Mouse (Mus musculus) heart, embryonic 13.5 days (tissue): Measurements from ENCODE around the gene Fbxl15. TPM values are rescaled to one million over a fixed set of nuclear protein-coding genes. Genes with fewer than 3 reads are reported as not detected.

Experiments used
- ATAC-seq: fragments of 200-750 bp; cut with Nextera tagmentation; 2 replicates; pipeline ENCODE4 v1.8.0; 2017; ENCODE audit warnings: moderate TSS enrichment; ENCODE audit not compliant: insufficient number of reproducible peaks, low FRiP score, low TSS enrichment; ENCODE audit errors: extremely low read depth
- H3K27ac ChIP-seq: fragments of 300-500 bp; sonication (generic); replicated peaks from 2 replicates; pipeline ENCODE4 v1.5.1; 2015; ENCODE audit warnings: moderate library complexity, mild to moderate bottlenecking, inconsistent platforms
- H3K27me3 ChIP-seq: fragments of 300-500 bp; sonication (generic); replicated peaks from 2 replicates; pipeline ENCODE4 v1.6.1; 2015; ENCODE audit warnings: mild to moderate bottlenecking, inconsistent platforms
- H3K36me3 ChIP-seq: fragments of 300-500 bp; sonication (generic); 2 replicates; pipeline ENCODE4 v1.6.1; 2015; ENCODE audit warnings: mild to moderate bottlenecking, inconsistent platforms
- H3K4me1 ChIP-seq: fragments of 300-500 bp; sonication (generic); 2 replicates; pipeline ENCODE4 v1.6.1; 2015; ENCODE audit warnings: inconsistent platforms
- H3K4me2 ChIP-seq: fragments of 300-500 bp; sonication (generic); 2 replicates; pipeline ENCODE4 v1.6.1; 2015; ENCODE audit warnings: inconsistent platforms, mild to moderate bottlenecking, moderate library complexity
- H3K4me3 ChIP-seq: fragments of 300-500 bp; sonication (generic); 2 replicates; pipeline ENCODE4 v1.5.1; 2015; ENCODE audit warnings: moderate library complexity, mild to moderate bottlenecking, inconsistent platforms
- H3K9ac ChIP-seq: fragments of 300-500 bp; sonication (generic); 2 replicates; pipeline ENCODE4 v1.6.1; 2015; ENCODE audit warnings: inconsistent platforms, mild to moderate bottlenecking, moderate library complexity
- H3K9me3 ChIP-seq: fragments of 300-500 bp; sonication (generic); 2 replicates; pipeline ENCODE4 v1.6.1; 2016; ENCODE audit warnings: inconsistent platforms
- WGBS: fragments of 180-500 bp; shearing (Covaris S2); methylation state at CpG from one replicate; pipeline ENCODE4 v1.1.7; 2015; ENCODE audit warnings: mixed read lengths; 5-methylcytosine and 5-hydroxymethylcytosine counted together
- polyA plus RNA-seq: library from polyadenylated mRNA; unstranded; fragments of >200 nt; fragmentation: Nextera tagmentation; extraction: Ambion mirVana; gene quantifications from 2 replicates; pipeline ENCODE4 v1.2.1, GENCODE M21; 2015

Fbxl15 gene
- polyA plus RNA-seq = 9.5 and 10.2 TPM in 2 replicates

- Histone ChIP-seq H3K36me3 (peaks cover 27% of the 10 kb centered on the region), H3K4me2 (peak within 1 kb of the TSS; percentile 98), H3K9ac (peak within 1 kb of the TSS; percentile 84), H3K4me1 (peaks cover 28% of the 10 kb centered on the region), H3K4me3 (peak within 1 kb of the TSS; percentile 79), H3K27ac (peak within 1 kb of the TSS; percentile 84), H3K27me3 (peaks cover 42% of the 10 kb centered on the region), H3K9me3 (no peaks in the 10 kb centered on the region)
- ATAC-seq = peak; percentile 69
- under 1% methylated on average over 81 of the region's 81 CpGs for WGBS
Measured at GRCm38 (mm10) chr19:46328081-46329030, at the start of gene Fbxl15. TSS of gene Fbxl15 (plus strand) at chr19:46328184.

GRCm38 (mm10) chr19:46282081-46282849, 45.7 kb upstream of the Fbxl15 start:
- H3K4me1 ChIP-seq = no peaks in the 10 kb centered on the region
- no peak for ATAC-seq
- H3K9me3 ChIP-seq = no peaks in the 10 kb centered on the region
- WGBS = 89% methylated on average over 11 of the region's 11 CpGs
- H3K4me2 ChIP-seq = no peak overlapping the region
- no peak overlapping the region for H3K9ac ChIP-seq
- no peak overlapping the region for H3K4me3 ChIP-seq
- peaks cover 96% of the 10 kb centered on the region for H3K36me3 ChIP-seq
- no peaks in the 10 kb centered on the region for H3K27me3 ChIP-seq
- no peak overlapping the region for H3K27ac ChIP-seq

- peaks cover 80% of the 10 kb centered on the region for H3K36me3 ChIP-seq
- WGBS = 91% methylated on average over 4 of the region's 4 CpGs
- no peaks in the 10 kb centered on the region for H3K9me3 ChIP-seq
- no peak overlapping the region for H3K27ac ChIP-seq
- no peaks in the 10 kb centered on the region for H3K4me1 ChIP-seq
- ATAC-seq = no peak
- H3K27me3 ChIP-seq = no peaks in the 10 kb centered on the region
- no peak overlapping the region for H3K9ac ChIP-seq
- H3K4me3 ChIP-seq = no peak overlapping the region
- no peak overlapping the region for H3K4me2 ChIP-seq
Measured at GRCm38 (mm10) chr19:46284686-46285085, 43.3 kb upstream of the Fbxl15 start.

GRCm38 (mm10) chr19:46285631-46286030, 42.4 kb upstream of the Fbxl15 start:
- Histone ChIP-seq H3K27ac (no peak overlapping the region), H3K9me3 (no peaks in the 10 kb centered on the region), H3K36me3 (peaks cover 70% of the 10 kb centered on the region), H3K27me3 (0 out of 2 replicates have a peak, but pooled peaks cover 4% of the 10 kb centered on the region), H3K4me3 (no peak overlapping the region), H3K4me1 (no peaks in the 10 kb centered on the region), H3K9ac (no peak overlapping the region), H3K4me2 (no peak overlapping the region)
- WGBS = 85% methylated on average over 7 of the region's 7 CpGs
- no peak for ATAC-seq

GRCm38 (mm10) chr19:46286047-46286446, 41.9 kb upstream of the Fbxl15 start:
- WGBS = 91% methylated on average over 6 of the region's 6 CpGs
- peaks cover 66% of the 10 kb centered on the region for H3K36me3 ChIP-seq
- no peaks in the 10 kb centered on the region for H3K9me3 ChIP-seq
- H3K4me1 ChIP-seq = no peaks in the 10 kb centered on the region
- no peak overlapping the region for H3K27ac ChIP-seq
- no peak overlapping the region for H3K4me2 ChIP-seq
- peaks cover 7% of the 10 kb centered on the region; the same call in 1 of the 2 replicates for H3K27me3 ChIP-seq
- no peak for ATAC-seq
- no peak overlapping the region for H3K4me3 ChIP-seq
- H3K9ac ChIP-seq = no peak overlapping the region

GRCm38 (mm10) chr19:46286926-46287325, 41.1 kb upstream of the Fbxl15 start:
- Histone ChIP-seq H3K4me3 (no peak overlapping the region), H3K27me3 (peaks cover 13% of the 10 kb centered on the region), H3K4me1 (no peaks in the 10 kb centered on the region), H3K9me3 (no peaks in the 10 kb centered on the region), H3K27ac (no peak overlapping the region), H3K36me3 (peaks cover 57% of the 10 kb centered on the region), H3K4me2 (no peak overlapping the region), H3K9ac (no peak overlapping the region)
- no peak for ATAC-seq
- WGBS = 82% methylated on average over 3 of the region's 3 CpGs

- Histone ChIP-seq H3K9ac (no peak overlapping the region), H3K4me3 (no peak overlapping the region), H3K4me1 (no peaks in the 10 kb centered on the region), H3K27me3 (peaks cover 20% of the 10 kb centered on the region), H3K27ac (no peak overlapping the region), H3K4me2 (no peak overlapping the region), H3K36me3 (peaks cover 51% of the 10 kb centered on the region), H3K9me3 (no peaks in the 10 kb centered on the region)
- WGBS = 77% methylated on average over 3 of the region's 3 CpGs
- ATAC-seq = no peak
Measured at GRCm38 (mm10) chr19:46287566-46287965, 40.4 kb upstream of the Fbxl15 start.

- H3K36me3 ChIP-seq = peaks cover 20% of the 10 kb centered on the region
- H3K4me1 ChIP-seq = no peaks in the 10 kb centered on the region
- 56% methylated on average over 12 of the region's 12 CpGs for WGBS
- peaks cover 32% of the 10 kb centered on the region for H3K27me3 ChIP-seq
- no peak overlapping the region for H3K9ac ChIP-seq
- no peaks in the 10 kb centered on the region for H3K9me3 ChIP-seq
- no peak for ATAC-seq
- H3K4me3 ChIP-seq = no peak overlapping the region
- H3K27ac ChIP-seq = no peak overlapping the region
- H3K4me2 ChIP-seq = no peak overlapping the region
Measured at GRCm38 (mm10) chr19:46290535-46291105, 37.4 kb upstream of the Fbxl15 start.

GRCm38 (mm10) chr19:46296938-46297337, 31.0 kb upstream of the Fbxl15 start:
- H3K4me1 ChIP-seq = peaks cover 2% of the 10 kb centered on the region; the same call in 1 of the 2 replicates
- no peak overlapping the region for H3K4me3 ChIP-seq
- 51% methylated on average over 4 of the region's 4 CpGs for WGBS
- no peak overlapping the region for H3K27ac ChIP-seq
- H3K9me3 ChIP-seq = no peaks in the 10 kb centered on the region
- ATAC-seq = no peak
- H3K27me3 ChIP-seq = peaks cover 29% of the 10 kb centered on the region
- no peaks in the 10 kb centered on the region for H3K36me3 ChIP-seq
- H3K4me2 ChIP-seq = no peak overlapping the region
- H3K9ac ChIP-seq = no peak overlapping the region

GRCm38 (mm10) chr19:46300294-46301045, 27.5 kb upstream of the Fbxl15 start:
- ATAC-seq = no peak
- Histone ChIP-seq H3K4me2 (no peak overlapping the region), H3K4me3 (no peak overlapping the region), H3K9me3 (no peaks in the 10 kb centered on the region), H3K36me3 (no peaks in the 10 kb centered on the region), H3K27me3 (peaks cover 11% of the 10 kb centered on the region), H3K27ac (no peak overlapping the region), H3K9ac (no peak overlapping the region), H3K4me1 (peaks cover 15% of the 10 kb centered on the region)
- whole genome bisulfite sequencing = 36% methylated on average over 8 of the region's 8 CpGs
